Mouse (Mus musculus) ovary, adult 18-20 months (tissue): ENCODE data around the gene Gm20721.
A peak's percentile ranks its signal among the peaks of the same experiment; 100 is the strongest.
"Not testable (repeated sequence)": the region's sequence is repeated elsewhere in the genome, so short reads cannot be mapped to it uniquely, and the experiment has no call there.

Source experiments
- DNase-seq: peaks from one replicate; pipeline ENCODE4 v3.0.0; 2022; ENCODE audit warnings: low spot score, mixed read lengths

Gm20721 gene

GRCm38 (mm10) chr2:174346612-174346998 lies at the start of gene Gm20721:
TSS of gene Gm20721 (minus strand) at chr2:174346712.
- DNase-seq = no peak

- no peak for DNase-seq
These were observed 46.9 kb upstream of the Gm20721 start for GRCm38 (mm10) chr2:174393383-174393782.

GRCm38 (mm10) chr2:174392554-174392953 lies 46.0 kb upstream of the Gm20721 start:
- no peak for DNase-seq

- DNase-seq = no peak
These were observed 45.4 kb upstream of the Gm20721 start for GRCm38 (mm10) chr2:174391936-174392335.

- no peak for DNase-seq
These were observed 34.5 kb upstream of the Gm20721 start for GRCm38 (mm10) chr2:174381021-174381420.

- no peak for DNase-seq
These were observed 20.1 kb upstream of the Gm20721 start for GRCm38 (mm10) chr2:174366571-174366970.

GRCm38 (mm10) chr2:174359656-174360055 lies 13.1 kb upstream of the Gm20721 start:
- DNase-seq = no peak

GRCm38 (mm10) chr2:174358516-174358915 lies 12.0 kb upstream of the Gm20721 start:
- DNase-seq = no peak

GRCm38 (mm10) chr2:174346999-174347668 lies 622 bp upstream of the Gm20721 start:
- DNase-seq = not testable (repeated sequence)

GRCm38 (mm10) chr2:174344996-174345395 lies 1.5 kb downstream of the Gm20721 start:
- no peak for DNase-seq

GRCm38 (mm10) chr2:174344003-174344655 lies 2.4 kb downstream of the Gm20721 start:
- DNase-seq = peak; percentile 79

- DNase-seq = no peak
These were observed 2.9 kb downstream of the Gm20721 start for GRCm38 (mm10) chr2:174343566-174343965.

GRCm38 (mm10) chr2:174342793-174343400 lies 3.6 kb downstream of the Gm20721 start:
- no peak for DNase-seq

GRCm38 (mm10) chr2:174340893-174341580 lies 5.5 kb downstream of the Gm20721 start:
- DNase-seq = no peak

- DNase-seq = no peak
These were observed 6.2 kb downstream of the Gm20721 start for GRCm38 (mm10) chr2:174340229-174340892.

GRCm38 (mm10) chr2:174339701-174340100 lies 6.8 kb downstream of the Gm20721 start:
- no peak for DNase-seq

- no peak for DNase-seq
These were observed 9.2 kb downstream of the Gm20721 start for GRCm38 (mm10) chr2:174337275-174337674.

GRCm38 (mm10) chr2:174334415-174334814 lies 12.1 kb downstream of the Gm20721 start:
- no peak for DNase-seq

GRCm38 (mm10) chr2:174333239-174333890 lies 13.1 kb downstream of the Gm20721 start:
- no peak for DNase-seq

GRCm38 (mm10) chr2:174331282-174332030 lies 15.1 kb downstream of the Gm20721 start:
- DNase-seq = no peak
